Mouse (Mus musculus) cerebellum, adult (tissue): ENCODE results near the gene Nalcn.
A peak's percentile ranks its signal among the peaks of the same experiment; 100 is the strongest.

Experiments
- ATAC-seq: cut with Nextera tagmentation; 2 replicates; pipeline ENCODE4 v1.9.2; 2017; ENCODE audit warnings: mild to moderate bottlenecking, moderate library complexity, mixed read lengths; ENCODE audit not compliant: insufficient number of reproducible peaks, low FRiP score, low TSS enrichment

Nalcn gene

DNA sequence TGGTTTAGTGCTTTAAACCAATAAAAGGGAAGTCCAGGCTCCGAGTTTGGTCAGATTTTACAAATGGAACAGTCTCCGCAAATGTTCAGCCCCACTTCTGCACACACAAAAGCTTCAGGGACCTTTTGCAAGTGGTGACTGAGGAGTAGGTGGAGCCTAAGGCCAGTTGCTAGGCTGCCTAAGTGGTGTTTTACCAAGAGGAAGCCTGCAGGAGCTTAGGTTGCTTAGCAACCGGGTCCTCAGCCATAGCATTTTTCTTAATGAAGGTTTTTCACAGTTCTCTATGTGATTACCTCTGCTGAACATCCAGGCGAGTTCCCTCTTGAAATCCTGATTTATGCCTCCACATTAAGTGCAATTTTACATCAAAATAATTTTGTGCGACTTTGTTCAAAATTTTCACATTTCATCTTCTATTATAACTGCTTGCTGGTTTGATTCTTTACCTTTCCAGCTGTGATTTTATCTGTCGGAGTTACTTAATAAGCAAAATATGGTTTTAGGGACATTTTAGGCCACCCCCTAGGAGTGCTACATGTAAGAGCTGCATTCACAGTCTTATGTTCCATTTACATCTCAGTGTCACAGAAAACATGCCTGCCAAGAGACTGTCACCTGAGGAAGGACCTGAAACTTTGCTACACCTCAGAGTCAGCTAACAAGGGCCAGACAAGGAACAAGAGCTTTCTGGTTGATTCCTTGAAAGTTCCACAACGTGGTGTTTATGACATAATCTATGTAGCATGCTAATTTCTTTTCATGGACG, 113.4 kb downstream of the Nalcn start:
- no peak for ATAC-seq

DNA sequence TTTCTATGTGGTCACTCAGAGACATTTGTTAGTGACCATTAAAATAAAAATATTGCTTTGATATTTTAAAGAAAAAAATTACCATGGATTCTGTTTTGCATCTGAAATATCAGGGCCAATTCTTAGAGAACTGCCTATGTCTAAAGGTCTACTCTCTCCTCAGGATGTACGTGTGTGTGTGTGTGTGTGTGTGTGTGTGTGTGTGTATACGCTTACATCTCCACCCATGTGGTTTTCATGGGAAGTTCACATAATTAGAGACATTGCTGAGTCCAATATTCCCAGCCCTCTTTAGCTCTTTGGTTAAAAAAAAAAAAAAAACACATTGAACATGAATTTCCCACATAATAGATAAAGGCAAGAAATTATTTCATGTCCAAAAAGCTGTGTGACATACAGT, 114.0 kb downstream of the Nalcn start:
- ATAC-seq, result no peak

DNA sequence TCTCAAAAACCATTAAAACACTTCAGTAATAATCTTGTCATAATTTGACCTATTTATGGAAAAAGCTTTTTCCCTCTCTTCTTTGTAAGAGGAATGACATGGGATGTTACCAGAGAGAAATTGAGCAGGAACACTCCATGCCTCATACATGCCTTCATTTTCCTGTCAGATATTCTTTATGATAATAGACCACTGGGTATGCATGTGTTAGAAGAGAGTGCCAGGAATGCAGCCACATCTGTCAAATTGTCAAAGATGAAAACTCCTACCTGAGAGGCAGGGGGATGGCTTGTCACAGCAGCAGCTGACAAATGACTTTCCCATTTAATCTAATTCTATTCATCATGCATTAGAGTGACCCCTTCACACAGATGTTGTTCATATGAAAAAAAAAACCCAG, 131.4 kb downstream of the Nalcn start:
- no peak for ATAC-seq

DNA sequence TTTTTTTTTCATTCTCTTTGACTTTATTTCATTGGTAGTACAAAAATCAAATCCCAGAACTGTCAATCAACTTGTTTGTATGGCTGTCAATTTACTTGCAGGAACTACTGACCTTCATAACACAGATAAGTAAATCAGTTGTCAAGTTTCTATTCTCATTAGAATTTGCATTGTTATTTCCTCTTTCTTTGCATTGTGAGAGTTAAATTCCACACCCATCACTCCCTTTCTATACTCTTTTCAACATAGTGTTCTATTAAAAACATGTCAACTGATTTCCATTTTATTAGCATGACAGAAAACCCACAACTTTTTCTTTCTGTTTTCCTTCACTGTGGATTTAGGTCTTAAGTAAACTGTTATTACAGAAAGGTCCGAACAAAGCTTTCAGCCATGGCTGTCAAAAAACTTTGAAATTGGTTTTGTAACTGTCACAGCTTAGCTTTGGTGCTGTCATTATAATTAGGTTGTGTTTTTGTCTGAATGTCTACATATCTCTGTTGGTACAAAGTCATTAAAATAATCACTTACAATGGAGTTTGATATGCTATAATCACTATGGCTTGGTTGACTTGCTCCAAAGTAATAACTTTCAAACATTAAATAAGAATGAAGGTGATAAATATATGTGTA, 138.3 kb downstream of the Nalcn start:
- no peak for ATAC-seq

DNA sequence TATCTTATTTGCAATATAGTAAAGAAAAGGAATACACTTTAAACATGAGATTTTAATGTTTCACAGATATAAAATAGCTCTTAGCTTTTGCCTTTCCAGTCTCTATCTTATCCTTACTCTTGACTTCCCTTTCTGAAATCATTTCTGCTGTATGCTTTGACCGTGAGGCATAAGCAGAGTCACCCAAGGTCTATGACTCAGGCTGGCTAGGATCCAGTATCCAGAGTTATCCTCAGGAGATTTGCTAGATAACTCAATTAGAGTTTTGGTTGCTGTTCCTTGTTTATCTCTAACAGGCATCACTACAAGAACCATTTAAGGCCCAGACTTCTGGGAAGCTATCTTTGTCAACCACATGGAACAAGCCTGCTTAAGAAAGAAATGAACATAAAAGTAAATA, 164.9 kb downstream of the Nalcn start:
- no peak for ATAC-seq

DNA sequence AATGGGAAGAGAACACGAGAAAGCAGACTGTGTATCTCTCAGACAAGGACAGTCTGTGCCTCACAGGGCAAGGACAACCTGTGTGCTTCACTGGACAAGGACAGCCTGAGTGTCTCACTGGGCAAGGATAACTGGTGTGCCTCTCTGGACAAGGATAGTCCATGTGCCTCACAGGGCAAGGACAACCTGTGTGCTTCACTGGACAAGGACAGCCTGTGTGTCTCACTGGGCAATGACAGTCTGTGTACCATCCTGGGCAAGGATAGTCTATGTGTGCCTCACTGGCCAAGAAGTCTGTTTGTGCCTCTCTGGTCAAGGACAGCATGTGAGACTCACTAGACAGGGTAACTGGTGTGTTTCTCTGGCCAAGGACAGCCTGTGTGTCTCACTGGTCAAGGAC, 180.9 kb downstream of the Nalcn start:
- ATAC-seq, result no peak

DNA sequence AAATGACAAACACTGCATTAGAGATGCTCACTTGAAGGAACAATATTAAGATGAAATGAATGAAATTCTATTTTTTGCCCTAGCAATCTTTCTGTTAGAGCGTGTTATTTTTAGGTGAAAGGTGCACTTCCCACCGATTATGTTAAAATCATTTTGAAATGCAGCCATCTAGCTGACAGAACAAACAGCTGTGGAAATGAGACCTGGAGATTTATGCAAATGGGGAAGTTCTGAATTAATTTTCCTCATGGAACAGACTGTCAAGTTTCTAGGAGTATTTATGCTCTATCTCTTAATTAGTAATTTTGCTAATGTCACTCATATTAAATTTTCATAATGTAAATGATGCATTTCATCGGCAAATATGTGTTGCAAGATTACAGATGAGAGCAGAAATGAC, 191.4 kb downstream of the Nalcn start:
- no peak for ATAC-seq

DNA sequence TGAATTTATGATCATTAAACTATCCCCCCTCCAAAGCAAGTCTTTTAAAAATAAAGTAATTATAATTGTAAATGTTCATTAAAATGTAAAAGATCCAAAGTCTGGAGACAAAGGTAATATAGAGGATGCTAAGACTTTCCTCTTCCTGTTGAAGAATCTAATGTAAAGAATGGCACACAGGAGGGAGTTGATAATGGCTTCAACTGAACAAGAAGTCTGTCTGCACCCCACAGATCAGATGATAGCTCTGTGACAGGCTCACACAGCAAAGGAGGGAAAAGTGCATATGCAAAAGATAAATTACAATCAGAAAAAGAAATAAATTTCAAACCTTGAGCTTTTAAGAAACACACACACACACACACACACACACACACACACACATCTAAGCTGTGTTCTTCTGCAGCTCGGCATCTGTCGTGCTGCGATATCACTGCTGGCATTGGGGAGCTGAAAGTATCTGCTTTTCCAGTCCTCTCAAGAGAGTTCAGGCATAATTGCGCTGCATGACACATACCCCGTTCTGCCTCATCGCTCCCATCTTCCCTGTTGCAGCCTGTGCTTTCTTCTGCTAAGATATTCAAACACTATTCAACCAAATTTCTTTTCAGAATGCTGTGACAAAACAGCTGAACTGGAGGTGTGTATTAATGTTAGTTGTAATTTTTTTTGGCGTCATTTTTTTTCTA, 250.6 kb downstream of the Nalcn start:
- no peak for ATAC-seq

DNA sequence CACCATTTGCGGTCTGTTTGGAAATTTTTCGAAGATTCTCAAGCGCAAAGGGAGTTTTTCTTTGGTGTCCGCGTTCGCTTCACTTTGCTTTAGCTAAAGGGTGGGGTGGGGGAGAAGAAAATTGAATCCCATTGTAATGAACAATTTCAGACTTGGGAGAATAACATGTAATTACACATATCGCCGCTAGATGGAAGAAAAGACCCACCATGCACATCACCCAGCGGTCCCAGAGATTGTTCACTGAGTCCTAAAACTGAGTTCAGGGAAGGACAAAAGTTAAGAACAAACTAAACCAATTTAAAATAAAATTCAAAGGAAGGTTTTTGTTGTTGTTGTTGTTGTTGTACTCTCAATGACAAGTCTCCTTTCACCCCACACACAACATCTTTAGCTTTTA, 255.4 kb downstream of the Nalcn start:
- no peak for ATAC-seq

DNA sequence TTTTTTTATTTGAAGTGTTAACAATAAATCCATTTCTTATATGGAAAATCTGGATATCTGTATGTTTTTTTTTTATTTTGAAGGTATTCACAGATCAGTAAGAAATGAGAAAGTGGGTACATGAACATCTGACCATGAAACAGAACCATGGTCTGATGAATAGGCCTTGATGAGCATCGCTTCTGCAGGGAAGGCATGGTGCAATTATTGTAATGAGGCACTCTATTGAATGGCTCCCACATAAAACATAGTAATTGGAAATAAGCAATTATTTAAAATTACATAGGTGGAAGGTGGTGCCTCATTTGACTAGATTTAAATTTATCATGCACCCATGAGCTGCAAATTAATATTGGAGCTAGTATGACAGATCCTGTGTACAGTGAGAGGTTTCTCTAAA, 267.3 kb downstream of the Nalcn start:
- no peak for ATAC-seq

DNA sequence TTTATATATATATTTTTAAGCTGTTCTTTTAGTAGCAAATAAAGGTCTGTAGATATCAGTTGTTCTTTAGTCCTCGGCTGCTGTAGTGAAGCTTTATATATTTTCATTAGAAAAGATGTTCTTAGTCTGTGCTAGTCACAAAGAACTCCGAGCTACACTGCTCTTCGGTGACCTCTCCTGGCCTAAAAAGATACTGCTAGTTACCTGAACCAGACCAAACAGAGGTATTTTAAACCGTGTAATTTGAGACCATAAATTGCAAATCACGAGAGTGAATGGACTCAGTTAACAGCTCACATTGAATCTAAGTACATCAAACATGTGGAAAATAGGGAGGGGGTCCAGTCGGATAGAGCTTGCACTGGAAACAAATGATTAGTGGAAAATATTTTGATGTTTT, 274.0 kb downstream of the Nalcn start:
- peak; percentile 66; the same call in 1 of the 2 replicates for ATAC-seq

DNA sequence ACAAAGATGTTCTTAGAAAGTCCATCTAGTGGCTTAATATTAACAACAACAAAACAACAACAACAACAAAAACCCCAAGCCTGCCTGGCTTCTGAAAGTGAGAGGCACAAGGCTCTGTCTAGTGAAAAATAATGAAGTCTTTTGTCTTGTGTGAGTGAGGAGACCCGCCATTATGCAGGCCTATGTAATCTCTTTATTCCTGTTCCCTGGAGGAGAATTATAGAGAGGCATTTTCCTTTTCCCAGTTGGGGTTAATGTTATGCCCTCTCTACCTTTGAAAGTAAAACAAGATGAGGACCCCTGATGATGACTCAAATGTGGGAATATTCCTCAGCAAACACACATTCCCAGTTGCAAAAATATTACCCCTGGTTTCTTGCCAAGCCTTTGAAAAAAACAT, 295.1 kb downstream of the Nalcn start:
- ATAC-seq, result no peak

DNA sequence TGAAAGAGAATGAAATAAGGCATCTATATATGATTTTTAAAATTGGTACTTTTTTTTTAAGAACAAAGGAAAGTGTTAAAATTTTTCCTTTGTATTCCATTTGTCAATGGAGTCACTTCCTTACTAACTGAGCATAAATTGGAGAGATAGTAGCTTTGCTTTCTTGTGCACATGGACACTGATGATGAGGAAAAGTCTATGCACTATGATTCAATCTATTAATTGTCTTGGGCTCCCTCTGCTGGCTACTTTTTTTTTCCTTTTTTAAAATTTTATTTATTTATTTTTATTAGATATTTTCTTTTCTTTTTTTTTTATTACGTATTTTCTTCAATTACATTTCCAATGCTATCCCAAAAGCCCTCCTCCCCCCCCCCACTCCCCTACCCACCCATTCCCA, 312.6 kb downstream of the Nalcn start:
- no peak for ATAC-seq

DNA sequence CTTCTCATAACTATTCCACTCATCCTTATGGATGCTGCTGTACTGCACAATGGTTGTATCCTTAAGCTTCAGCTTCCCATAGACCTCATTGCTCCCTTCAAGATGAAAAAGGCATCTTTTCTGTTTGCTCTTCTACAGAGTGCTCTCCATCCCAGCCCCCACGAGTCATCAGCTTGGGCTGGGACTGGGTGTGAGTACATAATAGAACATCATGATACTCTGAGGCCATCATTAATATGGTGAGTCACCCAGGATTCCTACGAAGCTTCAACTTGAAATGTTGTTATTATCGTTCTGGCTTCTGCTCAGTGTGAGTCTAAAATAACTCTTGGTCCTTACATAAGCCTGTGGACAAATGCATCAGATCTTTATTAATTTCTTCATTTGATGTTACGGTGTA, 314.6 kb downstream of the Nalcn start:
- ATAC-seq, result no peak

DNA sequence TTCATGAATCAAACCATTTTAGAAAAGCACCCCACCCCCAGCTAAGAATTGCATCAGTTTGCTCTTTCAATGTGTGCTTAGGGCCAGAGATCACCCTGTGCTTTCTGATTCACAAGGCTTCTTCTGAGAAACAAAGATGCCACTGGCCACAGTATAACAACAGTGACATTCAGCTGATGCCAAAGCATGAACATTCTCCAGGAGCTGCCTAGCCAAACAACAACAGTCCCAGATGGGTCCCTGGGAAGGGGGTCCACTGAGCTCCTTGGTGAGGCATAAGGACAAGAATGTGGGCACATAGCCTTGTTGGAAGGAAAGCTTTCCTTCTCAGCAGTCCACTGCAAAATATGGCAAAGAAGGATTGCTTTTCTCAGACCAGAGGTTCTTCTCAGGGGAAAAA, 330.9 kb downstream of the Nalcn start:
- peak; percentile 45; the same call in 1 of the 2 replicates for ATAC-seq

DNA sequence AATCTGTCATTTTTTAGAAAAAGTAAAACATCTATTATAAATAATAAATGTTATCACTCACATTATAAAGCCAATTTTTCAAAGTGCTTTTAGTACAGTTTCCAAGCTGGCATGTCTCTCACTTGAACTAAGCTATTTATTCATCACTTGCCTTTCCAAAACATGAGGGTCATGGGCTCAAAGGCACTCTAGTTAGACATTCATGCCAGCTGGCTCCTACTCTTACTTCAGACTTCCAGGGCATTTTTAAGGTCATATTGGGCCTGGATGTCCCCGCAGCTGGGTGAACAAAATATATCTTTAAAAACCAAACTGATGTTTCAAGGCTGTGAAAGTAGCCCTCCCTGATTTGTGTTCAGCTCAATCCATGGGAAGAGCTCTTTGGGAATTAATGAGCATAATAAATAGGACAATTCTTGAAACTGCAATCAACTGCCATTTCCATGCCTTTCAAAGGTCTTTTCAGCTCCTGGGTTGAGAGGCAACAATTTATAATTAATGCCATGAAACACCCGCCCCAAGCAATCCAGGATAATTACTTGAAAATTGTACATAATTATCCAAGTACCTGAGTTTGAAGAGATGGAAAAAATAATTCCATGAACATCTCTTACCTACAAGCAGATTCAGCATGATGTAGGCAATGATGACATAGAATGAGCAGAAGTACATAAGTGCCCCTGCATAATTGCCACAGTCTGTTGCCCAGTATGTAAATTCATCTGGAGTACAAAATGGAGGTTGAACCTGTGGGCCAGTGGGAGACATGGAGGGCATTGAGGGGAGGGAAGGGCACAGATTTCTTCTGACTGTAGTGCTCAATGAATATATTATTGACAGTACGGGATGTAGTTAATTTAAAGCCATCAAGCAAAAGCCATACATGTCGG, 335.6 kb downstream of the Nalcn start:
- no peak for ATAC-seq

DNA sequence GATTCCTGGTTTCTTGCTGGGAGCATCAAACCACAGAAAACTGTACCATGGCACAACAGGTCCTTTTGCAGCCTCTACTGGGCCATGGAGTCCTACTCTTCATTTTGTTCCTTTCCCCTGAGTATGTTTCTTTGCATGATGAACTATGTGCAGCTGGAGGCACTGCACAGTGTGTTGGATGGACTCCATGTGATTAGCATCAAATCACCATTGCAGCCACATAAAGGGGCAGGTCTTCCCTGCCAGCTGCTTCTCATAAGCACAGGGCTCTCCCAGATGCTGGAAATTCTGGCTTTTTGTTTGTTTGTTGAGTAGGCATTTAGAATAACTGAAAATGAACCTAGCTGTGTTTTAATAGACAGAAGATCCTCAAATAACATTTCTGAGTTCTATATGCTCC, 344.8 kb downstream of the Nalcn start:
- no peak for ATAC-seq

DNA sequence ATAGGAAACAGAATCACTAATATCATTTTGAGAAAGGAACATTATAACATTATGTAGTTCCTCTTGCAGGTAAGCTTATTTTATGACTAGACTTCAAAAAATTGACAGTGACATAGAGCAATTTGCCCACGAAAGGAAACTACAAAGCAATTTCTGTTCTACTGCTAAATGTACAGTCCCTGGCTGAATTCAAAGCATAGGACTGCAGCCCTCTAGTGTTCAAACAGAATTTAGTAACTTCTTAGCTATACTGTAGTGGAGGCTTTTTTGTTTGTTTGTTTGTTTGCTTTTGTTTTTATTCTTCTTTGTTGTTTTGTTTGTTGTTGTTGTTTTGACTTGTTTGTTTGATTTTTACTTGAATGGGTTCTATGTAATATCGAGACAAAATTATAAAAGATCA, 354.8 kb downstream of the Nalcn start:
- 0 out of 2 replicates have a peak, but pooled peaks have one; percentile 61 for ATAC-seq

DNA sequence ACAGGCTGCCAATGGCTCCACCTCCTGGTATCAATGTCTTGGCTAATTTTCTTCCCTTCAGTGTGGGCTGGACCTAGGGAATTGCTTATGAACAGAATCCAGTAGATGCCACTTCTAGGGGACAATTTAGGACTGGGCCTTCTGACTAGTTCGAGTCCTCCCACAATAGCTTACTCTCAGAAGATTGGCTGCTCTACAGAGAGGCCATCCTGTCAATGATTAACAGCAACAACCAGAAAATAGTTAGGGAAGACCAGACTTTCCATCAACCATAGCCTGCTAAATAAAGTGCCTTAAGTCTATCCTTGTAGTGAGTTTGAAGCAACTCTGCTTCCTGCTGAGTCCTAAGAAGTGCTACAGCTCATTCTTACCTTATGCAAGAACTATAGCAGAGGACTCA, 386.2 kb downstream of the Nalcn start:
- no peak for ATAC-seq

DNA sequence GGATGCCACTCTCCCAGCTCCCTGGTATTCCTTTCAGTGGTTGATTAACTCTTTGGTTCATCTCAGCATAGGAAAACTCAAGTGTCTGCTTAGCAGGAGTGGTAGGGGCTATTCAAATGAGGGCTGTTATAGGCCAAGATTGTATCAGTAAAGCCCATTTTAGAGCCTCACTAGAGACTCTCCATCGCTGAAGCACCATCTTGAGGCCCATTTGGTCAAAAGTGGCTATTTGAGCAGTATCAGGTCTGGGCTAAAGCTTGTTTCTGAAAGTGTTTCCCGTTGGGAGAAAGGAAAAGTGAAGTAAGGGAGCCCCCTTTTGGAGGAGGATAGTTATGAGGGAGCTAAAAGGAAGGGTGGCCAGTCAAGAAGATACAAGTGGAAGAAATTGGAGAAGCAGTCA, 387.0 kb downstream of the Nalcn start:
- peak; percentile 31; the same call in 1 of the 2 replicates for ATAC-seq

DNA sequence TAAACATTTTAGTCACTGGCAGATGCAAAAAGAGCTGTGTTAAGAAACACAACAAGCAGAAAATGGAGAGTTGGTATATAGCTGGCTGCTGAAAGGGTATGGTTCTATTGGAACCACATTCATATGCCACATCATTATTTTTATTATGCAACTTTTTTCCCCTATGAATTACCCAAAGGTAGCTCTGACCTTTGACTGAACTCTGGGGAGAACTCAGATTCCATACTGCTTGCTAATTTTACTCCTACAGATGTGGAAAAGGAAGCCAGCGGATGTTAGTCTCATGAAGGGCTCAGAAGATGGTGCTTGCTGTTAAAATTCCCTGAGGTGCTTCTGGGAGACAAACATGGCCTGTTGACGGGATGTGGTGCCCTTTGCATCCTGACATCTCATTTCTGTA, 389.9 kb downstream of the Nalcn start:
- ATAC-seq, result no peak
